Mouse (Mus musculus) myocyte (in vitro differentiated cells): ENCODE measurements at regions not wholly inside any gene's neighbourhood (a gene's known extent, or its start where the extent isn't known, plus 50 kb on each side); places are given as distances from the start of the nearest gene placed in this dataset.
A peak's percentile ranks its signal among the peaks of the same experiment; 100 is the strongest.

Experiments
- CEBPB ChIP-seq: IDR thresholded peaks from 2 replicates; pipeline ENCODE4 v1.6.1; 2011; ENCODE audit warnings: mild to moderate bottlenecking, moderate library complexity; ENCODE audit not compliant: poor library complexity, insufficient read depth, severe bottlenecking
- E2F4 ChIP-seq: IDR thresholded peaks from one replicate; pipeline ENCODE4 v1.6.1; 2011; ENCODE audit warnings: mild to moderate bottlenecking, control low read depth, moderate library complexity; ENCODE audit not compliant: insufficient read depth
- MAX ChIP-seq: IDR thresholded peaks from one replicate; pipeline ENCODE4 v1.6.1; 2011; ENCODE audit warnings: low read depth, mild to moderate bottlenecking, control low read depth
- MYOD1 ChIP-seq, 3 experiments: IDR thresholded peaks; one replicate each; pipeline ENCODE4 v1.6.1; 2011; ENCODE audit warnings: control low read depth in 2 of 3, low read depth in 2 of 3, mild to moderate bottlenecking in 2 of 3, moderate library complexity in 1 of 3; ENCODE audit not compliant: insufficient read length in 2 of 3, control insufficient read depth in 1 of 3
- POLR2A ChIP-seq: IDR thresholded peaks from one replicate; pipeline ENCODE4 v1.6.1; 2011; ENCODE audit warnings: low read depth, mild to moderate bottlenecking, control low read depth, moderate library complexity; ENCODE audit not compliant: insufficient read length
- TCF3 ChIP-seq: IDR thresholded peaks from one replicate; pipeline ENCODE4 v1.6.1; 2011; ENCODE audit warnings: low read depth, control low read depth; ENCODE audit not compliant: insufficient read length
- USF1 ChIP-seq: IDR thresholded peaks from one replicate; pipeline ENCODE4 v1.6.1; 2011; ENCODE audit warnings: low read depth, mild to moderate bottlenecking, control low read depth, moderate library complexity

DNA sequence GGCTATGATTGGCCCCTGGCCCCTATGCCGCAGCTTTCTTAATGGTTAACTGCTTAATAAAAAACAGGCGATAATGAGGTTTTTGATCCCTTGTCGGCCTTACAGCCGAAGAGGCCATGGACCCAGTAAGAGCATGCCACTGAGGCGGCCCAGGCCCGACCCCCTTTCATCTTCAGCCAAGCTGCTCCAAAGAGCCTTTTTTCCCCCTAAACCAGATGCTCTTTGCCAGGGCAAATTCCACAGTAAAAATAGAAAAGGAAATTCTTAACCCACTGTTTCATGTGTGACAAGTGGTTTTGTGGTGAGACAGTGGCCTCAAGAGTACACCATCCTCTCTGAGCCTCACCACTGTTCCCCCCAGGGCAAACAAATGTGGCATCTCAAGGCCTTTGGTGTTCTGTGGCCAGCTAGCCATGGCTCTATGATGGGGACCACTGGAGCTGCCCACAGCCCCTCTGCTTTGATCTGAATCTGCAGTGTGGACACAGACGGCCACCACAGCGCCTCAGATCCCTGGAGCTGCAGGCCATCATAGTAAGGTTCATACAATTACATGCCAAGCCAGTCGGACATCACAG, 61.9 kb downstream of the Gm5294 start:
- TF ChIP-seq USF1 (no peak), POLR2A (no peak), MAX (no peak), MYOD1 (IDR thresholded peaks at IDR 0.05; ENCODE audit: control insufficient read depth in 1 of 3, insufficient read length in 2 of 3, low read depth in 2 of 3) (peak in 1 of 3 experiments; percentile 15), CEBPB (no peak), E2F4 (no peak), TCF3 (no peak)
